Mouse (Mus musculus) intestine, embryonic 14.5 days (tissue): ENCODE measurements around the gene Sgsh. TPM values are rescaled to one million over a fixed set of nuclear protein-coding genes. Genes with fewer than 3 reads are reported as not detected.

Experiments
- microRNA counts: library from miRNA; unstranded; fragments of <30 nt; microRNA quantifications from one replicate; lab custom pipeline; 2016
- microRNA-seq: library from miRNA; unstranded; fragments of <30 nt; microRNA quantifications from one replicate; pipeline ENCODE4, GENCODE M21; 2016
- polyA plus RNA-seq: library from polyadenylated mRNA; unstranded; fragments of >200 nt; fragmentation: Nextera tagmentation; extraction: Ambion mirVana; gene quantifications from 2 replicates; pipeline ENCODE4 v1.2.1, GENCODE M21; 2014

The Sgsh gene
- polyA plus RNA-seq, 1 experiment from 2014 or later, result 7.5 TPM

MicroRNAs encoded within 50 kb of the gene (microRNA counts, 519-probe panel; counts per million panel counts)
- microRNA mmu-miR-1932 (lab: Ali Mortazavi, UCI), result not detected

Small RNA genes within 50 kb of the gene (microRNA-seq; reads per million reads assigned to microRNA genes)
- gene Mir1932, result 0.25 reads per million

Other genes with a start within 250 kb of the Sgsh start
- gene Tbc1d16, start 127.0 kb downstream of the Sgsh start, polyA plus RNA-seq, result 12.2 and 13.0 TPM in 2 replicates
- 4.0 and 5.1 TPM in 2 replicates for gene Ccdc40, start 127.0 kb downstream of the Sgsh start, polyA plus RNA-seq
- gene Gaa, start 87.6 kb downstream of the Sgsh start, polyA plus RNA-seq, result 57.3 and 62.3 TPM in 2 replicates
- 376 and 385 TPM in 2 replicates for gene Eif4a3, start 55.4 kb downstream of the Sgsh start, polyA plus RNA-seq
- 2.8 and 3.2 TPM in 2 replicates for gene Card14, start 47.8 kb downstream of the Sgsh start, polyA plus RNA-seq
- 8.4 and 9.9 TPM in 2 replicates for gene Slc26a11, start within 50 bp of the Sgsh start, polyA plus RNA-seq
- 18.0 and 18.8 TPM in 2 replicates for gene Rnf213, start 37.6 kb upstream of the Sgsh start, polyA plus RNA-seq
- 15.3 and 15.8 TPM in 2 replicates for gene Endov, start 135.8 kb upstream of the Sgsh start, polyA plus RNA-seq
- 1.3 and 2.4 TPM in 2 replicates for gene Nptx1, start 192.2 kb upstream of the Sgsh start, polyA plus RNA-seq
- gene Rptor, start 247.4 kb upstream of the Sgsh start, polyA plus RNA-seq, result 11.2 and 12.9 TPM in 2 replicates